Mouse (Mus musculus): ENCODE measurements at regions not wholly inside any gene's neighbourhood (a gene's known extent, or its start where the extent isn't known, plus 50 kb on each side); places are given as distances from the start of the nearest gene placed in this dataset.

DNA sequence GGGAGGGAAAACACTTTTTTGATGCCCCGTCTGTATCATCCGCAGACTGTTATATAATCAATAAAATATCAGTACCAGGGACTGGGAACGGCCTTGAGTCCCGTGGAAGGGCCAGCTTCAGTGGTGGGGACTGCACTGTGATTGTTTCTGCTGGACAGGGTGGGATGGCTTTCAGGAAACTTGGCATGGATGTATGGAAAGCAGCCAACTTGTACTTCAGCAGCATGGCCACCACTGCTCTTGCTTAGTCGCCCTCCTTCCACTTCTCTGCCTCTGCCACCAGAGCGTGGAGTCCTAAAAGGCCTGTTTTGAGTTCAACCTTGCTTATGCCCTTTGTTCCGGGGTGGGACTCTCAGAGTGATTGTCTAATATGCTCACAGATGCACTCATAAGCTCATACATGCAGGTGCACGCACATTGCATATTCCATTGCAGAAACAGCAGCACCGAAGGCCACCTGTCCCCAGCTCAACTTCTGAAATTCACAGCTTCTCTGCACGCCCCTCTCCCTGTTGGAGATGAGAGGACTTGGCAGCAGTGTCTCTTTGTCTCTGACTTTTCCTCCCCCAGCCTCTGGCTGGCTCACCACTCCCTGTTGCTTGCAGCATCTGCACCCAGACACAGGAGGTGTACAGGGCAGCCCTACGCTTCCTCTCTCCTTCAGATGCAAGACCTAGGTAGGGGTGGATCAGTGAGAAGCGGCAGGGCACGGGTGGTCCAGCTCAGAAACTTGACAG, 91.0 kb upstream of the Grik3 start:
- 83% methylated on average over 13 of the region's 13 CpGs for WGBS
- no peak for ATAC-seq (replicated peaks; ENCODE audit: low FRiP score)

GRCm38 (mm10) chr4:125397007-125397461, 93.5 kb upstream of the Grik3 start:
- Histone ChIP-seq H3K36me3 (no peaks in the 10 kb centered on the region), H3K4me3 (replicated peaks) (no peak overlapping the region), H3K9ac (no peak overlapping the region), H3K9me3 (replicated peaks) (no peaks in the 10 kb centered on the region), H3K4me2 (no peak overlapping the region), H3K27me3 (peaks cover 7% of the 10 kb centered on the region), H3K4me1 (0 out of 2 replicates have a peak, but pooled peaks cover 4% of the 10 kb centered on the region), H3K27ac (no peak overlapping the region)
- no peak for ATAC-seq (replicated peaks; ENCODE audit: low FRiP score)
- whole genome bisulfite sequencing = 69% methylated on average over 12 of the region's 12 CpGs

More for the DNA sequence above, 91.0 kb upstream of the Grik3 start:
- 0 out of 2 replicates have a peak, but pooled peaks cover 4% of the 10 kb centered on the region for H3K4me1 ChIP-seq
- H3K27ac ChIP-seq = no peak overlapping the region
- H3K9ac ChIP-seq = no peak overlapping the region
- no peaks in the 10 kb centered on the region for H3K36me3 ChIP-seq
- peaks cover 28% of the 10 kb centered on the region for H3K27me3 ChIP-seq
- H3K4me3 ChIP-seq (replicated peaks) = no peak overlapping the region
- H3K4me2 ChIP-seq = no peak overlapping the region
- H3K9me3 ChIP-seq (replicated peaks) = no peaks in the 10 kb centered on the region

- Histone ChIP-seq H3K4me2 (no peak overlapping the region), H3K4me3 (replicated peaks) (no peak overlapping the region), H3K4me1 (no peaks in the 10 kb centered on the region), H3K9ac (no peak overlapping the region), H3K27ac (no peak overlapping the region), H3K9me3 (replicated peaks) (no peaks in the 10 kb centered on the region), H3K36me3 (no peaks in the 10 kb centered on the region), H3K27me3 (peaks cover 17% of the 10 kb centered on the region)
- 59% methylated on average over 6 of the region's 6 CpGs for WGBS
- no peak for ATAC-seq (replicated peaks; ENCODE audit: low FRiP score)
Observed at GRCm38 (mm10) chr4:125391269-125391668, 99.2 kb upstream of the Grik3 start.

- no peak for ATAC-seq (replicated peaks; ENCODE audit: low FRiP score)
- H3K9me3 ChIP-seq (replicated peaks) = 0 out of 2 replicates have a peak, but pooled peaks cover 2% of the 10 kb centered on the region
- H3K27ac ChIP-seq = no peak overlapping the region
- no peak overlapping the region for H3K9ac ChIP-seq
- no peaks in the 10 kb centered on the region for H3K4me1 ChIP-seq
- H3K36me3 ChIP-seq = no peaks in the 10 kb centered on the region
- 63% methylated on average over 4 of the region's 4 CpGs for WGBS
- H3K4me3 ChIP-seq (replicated peaks) = no peak overlapping the region
- H3K27me3 ChIP-seq = peaks cover 15% of the 10 kb centered on the region; the same call in 1 of the 2 replicates
- no peak overlapping the region for H3K4me2 ChIP-seq
Observed at GRCm38 (mm10) chr4:125385811-125386210, 104.7 kb upstream of the Grik3 start.

GRCm38 (mm10) chr4:125364011-125364410, 126.5 kb upstream of the Grik3 start:
- Histone ChIP-seq H3K9me3 (replicated peaks) (no peaks in the 10 kb centered on the region), H3K36me3 (no peaks in the 10 kb centered on the region), H3K27ac (no peak overlapping the region), H3K4me1 (no peaks in the 10 kb centered on the region), H3K27me3 (peaks cover 4% of the 10 kb centered on the region; the same call in 1 of the 2 replicates), H3K9ac (no peak overlapping the region), H3K4me2 (no peak overlapping the region), H3K4me3 (replicated peaks) (no peak overlapping the region)
- WGBS = 61% methylated on average over 9 of the region's 9 CpGs
- ATAC-seq (replicated peaks; ENCODE audit: low FRiP score) = no peak

- H3K27ac ChIP-seq = no peak overlapping the region
- H3K27me3 ChIP-seq = peaks cover 4% of the 10 kb centered on the region; the same call in 1 of the 2 replicates
- no peak overlapping the region for H3K4me3 ChIP-seq (replicated peaks)
- H3K9ac ChIP-seq = no peak overlapping the region
- ATAC-seq (replicated peaks; ENCODE audit: low FRiP score) = no peak
- no peaks in the 10 kb centered on the region for H3K9me3 ChIP-seq (replicated peaks)
- H3K36me3 ChIP-seq = no peaks in the 10 kb centered on the region
- no peaks in the 10 kb centered on the region for H3K4me1 ChIP-seq
- H3K4me2 ChIP-seq = no peak overlapping the region
- WGBS = 66% methylated on average over 18 of the region's 18 CpGs
Observed at GRCm38 (mm10) chr4:125361611-125362520, 128.6 kb upstream of the Grik3 start.

DNA sequence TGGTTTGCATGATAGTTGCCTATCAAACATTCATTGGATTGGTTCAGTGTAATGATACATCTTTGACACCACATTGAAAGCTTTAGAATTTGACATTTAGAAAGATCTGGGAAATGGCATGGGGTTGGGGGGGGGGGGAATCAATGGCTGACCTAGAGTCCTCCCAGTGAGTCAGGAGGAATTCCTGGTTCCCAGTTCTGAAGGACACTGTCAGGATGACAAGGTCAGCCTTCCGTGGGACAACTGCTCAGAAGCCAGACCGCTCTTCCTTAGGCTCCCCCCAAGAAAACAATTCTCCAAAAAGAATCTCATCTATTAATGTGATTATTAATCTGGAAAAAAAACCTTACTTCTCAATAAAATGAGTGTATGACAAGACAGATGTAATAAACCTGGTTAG, 132.1 kb upstream of the Grik3 start:
- H3K9ac ChIP-seq = no peak overlapping the region
- ATAC-seq (replicated peaks; ENCODE audit: low FRiP score) = no peak
- no peak overlapping the region for H3K4me3 ChIP-seq (replicated peaks)
- peaks cover 10% of the 10 kb centered on the region; the same call in 1 of the 2 replicates for H3K27me3 ChIP-seq
- H3K9me3 ChIP-seq (replicated peaks) = no peaks in the 10 kb centered on the region
- 91% methylated on average over 2 of the region's 2 CpGs for WGBS
- no peaks in the 10 kb centered on the region for H3K4me1 ChIP-seq
- H3K4me2 ChIP-seq = no peak overlapping the region
- no peak overlapping the region for H3K27ac ChIP-seq
- H3K36me3 ChIP-seq = no peaks in the 10 kb centered on the region

DNA sequence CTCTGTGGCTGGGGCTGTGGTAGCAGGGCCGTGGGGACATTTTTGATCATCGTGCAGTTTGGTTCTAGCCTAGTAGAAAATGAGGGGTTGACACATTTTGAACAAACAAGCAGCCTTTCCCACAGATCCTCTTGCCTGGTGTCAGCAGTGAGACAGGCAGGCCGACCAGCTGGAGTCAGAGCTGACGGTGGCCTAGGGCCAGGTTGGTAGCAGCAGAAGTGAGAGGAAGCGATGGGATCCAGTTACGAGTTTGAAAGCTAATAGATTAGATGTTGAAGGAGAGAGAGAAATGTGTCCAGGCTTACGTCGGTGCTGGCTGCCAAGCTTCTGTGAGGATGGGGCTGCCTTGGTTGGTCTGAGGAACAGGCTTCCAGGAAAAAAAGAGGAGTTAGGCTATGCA, 134.1 kb upstream of the Grik3 start:
- ATAC-seq (replicated peaks; ENCODE audit: low FRiP score) = no peak
- H3K4me1 ChIP-seq = no peaks in the 10 kb centered on the region
- no peak overlapping the region for H3K9ac ChIP-seq
- no peak overlapping the region for H3K27ac ChIP-seq
- H3K36me3 ChIP-seq = no peaks in the 10 kb centered on the region
- H3K9me3 ChIP-seq (replicated peaks) = no peaks in the 10 kb centered on the region
- no peak overlapping the region for H3K4me3 ChIP-seq (replicated peaks)
- no peak overlapping the region for H3K4me2 ChIP-seq
- H3K27me3 ChIP-seq = peaks cover 10% of the 10 kb centered on the region; the same call in 1 of the 2 replicates
- WGBS = 19% methylated on average over 8 of the region's 8 CpGs

DNA sequence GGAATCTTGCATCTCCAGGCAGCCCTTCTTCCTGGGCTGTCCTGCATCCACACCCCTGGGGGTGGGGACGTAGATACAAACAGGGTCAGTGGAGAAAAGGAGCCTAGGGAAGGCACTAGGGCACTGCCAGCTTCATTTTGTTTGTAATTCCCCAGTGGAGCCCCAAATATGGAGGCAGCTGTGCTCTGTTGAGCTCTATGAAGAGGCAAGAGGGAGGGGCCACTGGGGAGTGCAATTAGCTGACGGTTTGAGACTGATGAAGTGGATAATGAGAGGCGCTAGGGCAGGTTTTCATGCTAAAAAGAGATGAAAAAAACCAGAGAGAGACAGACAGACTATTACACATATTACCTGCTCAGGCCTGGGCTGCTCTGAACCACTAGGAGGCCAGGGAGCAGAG, 135.8 kb upstream of the Grik3 start:
- H3K4me2 ChIP-seq = no peak overlapping the region
- H3K27me3 ChIP-seq = peaks cover 10% of the 10 kb centered on the region; the same call in 1 of the 2 replicates
- no peaks in the 10 kb centered on the region for H3K36me3 ChIP-seq
- no peak overlapping the region for H3K9ac ChIP-seq
- WGBS = 54% methylated on average over 3 of the region's 3 CpGs
- no peak overlapping the region for H3K27ac ChIP-seq
- H3K9me3 ChIP-seq (replicated peaks) = no peaks in the 10 kb centered on the region
- ATAC-seq (replicated peaks; ENCODE audit: low FRiP score) = no peak
- H3K4me3 ChIP-seq (replicated peaks) = no peak overlapping the region
- H3K4me1 ChIP-seq = no peaks in the 10 kb centered on the region

GRCm38 (mm10) chr4:125350056-125350455, 140.4 kb upstream of the Grik3 start:
- Histone ChIP-seq H3K4me3 (replicated peaks) (no peak overlapping the region), H3K4me2 (no peak overlapping the region), H3K9ac (no peak overlapping the region), H3K27ac (no peak overlapping the region), H3K27me3 (peaks cover 5% of the 10 kb centered on the region; the same call in 1 of the 2 replicates), H3K36me3 (no peaks in the 10 kb centered on the region), H3K4me1 (no peaks in the 10 kb centered on the region), H3K9me3 (replicated peaks) (no peaks in the 10 kb centered on the region)
- ATAC-seq (replicated peaks; ENCODE audit: low FRiP score) = no peak
- WGBS = 62% methylated on average over 1 of the region's 1 CpGs

- no peak overlapping the region for H3K4me3 ChIP-seq (replicated peaks)
- WGBS = 70% methylated on average over 2 of the region's 2 CpGs
- H3K4me2 ChIP-seq = no peak overlapping the region
- H3K9me3 ChIP-seq (replicated peaks) = no peaks in the 10 kb centered on the region
- H3K27ac ChIP-seq = no peak overlapping the region
- H3K27me3 ChIP-seq = no peaks in the 10 kb centered on the region
- no peaks in the 10 kb centered on the region for H3K36me3 ChIP-seq
- no peaks in the 10 kb centered on the region for H3K4me1 ChIP-seq
- H3K9ac ChIP-seq = no peak overlapping the region
- ATAC-seq (replicated peaks; ENCODE audit: low FRiP score) = no peak
Observed at GRCm38 (mm10) chr4:125339056-125339455, 151.4 kb upstream of the Grik3 start.

DNA sequence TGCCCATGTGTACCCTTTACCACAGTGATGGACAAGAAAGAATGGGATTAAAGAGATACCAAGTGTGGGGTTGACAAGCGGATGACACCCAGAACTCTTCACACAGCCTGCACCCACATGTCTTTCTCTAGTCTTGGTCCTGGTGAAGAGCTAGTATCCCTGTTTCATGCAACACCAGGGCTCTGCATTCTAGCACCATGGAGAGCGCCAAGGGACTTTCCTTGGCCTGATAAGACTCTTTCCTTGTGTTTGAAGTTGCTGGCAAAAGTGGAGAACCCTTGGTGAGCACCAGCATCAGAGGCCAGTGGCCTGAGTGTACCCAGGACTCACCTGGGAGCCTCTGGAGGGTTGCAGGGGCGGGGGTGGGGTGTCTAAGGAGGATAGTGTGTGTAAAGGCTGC, 161.7 kb upstream of the Grik3 start:
- Histone ChIP-seq H3K9me3 (replicated peaks) (no peaks in the 10 kb centered on the region), H3K9ac (no peak overlapping the region), H3K4me3 (replicated peaks) (no peak overlapping the region), H3K27me3 (no peaks in the 10 kb centered on the region), H3K4me2 (no peak overlapping the region), H3K4me1 (no peaks in the 10 kb centered on the region), H3K36me3 (no peaks in the 10 kb centered on the region), H3K27ac (no peak overlapping the region)
- WGBS = 31% methylated on average over 3 of the region's 3 CpGs
- no peak for ATAC-seq (replicated peaks; ENCODE audit: low FRiP score)
